Mouse (Mus musculus): ENCODE data around the gene Cacna2d1.

- TF ChIP-seq TCF3 (IDR thresholded peaks at IDR 0.05; ENCODE audit: insufficient read length, low read depth) (no peak), POLR2A (IDR thresholded peaks at IDR 0.05; ENCODE audit: insufficient read length, low read depth) (no peak), TCF12 (IDR thresholded peaks at IDR 0.05; ENCODE audit: insufficient read depth, poor library complexity, severe bottlenecking) (no peak), MYOD1 (IDR thresholded peaks at IDR 0.05; ENCODE audit: control insufficient read depth in 1 of 3, insufficient read length in 2 of 3, low read depth in 2 of 3) (no peak), CEBPB (IDR thresholded peaks at IDR 0.05; ENCODE audit: insufficient read depth, poor library complexity, severe bottlenecking) (no peak), USF1 (IDR thresholded peaks at IDR 0.05; ENCODE audit: low read depth) (no peak)
Observed at GRCm38 (mm10) chr5:16029481-16029880, 95.0 kb downstream of the Cacna2d1 start.
